27 mouse cellular contexts compared by ENCODE assay signal in genomic region chr2:159481399-159482080, GRCm38 (mm10).
DNase-seq lines count a peak whose midpoint lies in the region; TF ChIP-seq lines count a peak whose summit lies in the region.
"Had no signal": no experiment of that assay in that cellular context is flagged by ENCODE, and none has a peak within 500 bp of the region (broad histone marks: within the 10 kb centered on the region; RNA-seq: fewer than 3 reads in every experiment).

No protein-coding gene starts in this region.

- peak overlapping the region; percentile 34 for H3K27ac ChIP-seq in heart, adult 2 months
- H3K27ac ChIP-seq: forebrain, embryonic 10.5 days; forebrain, embryonic 15.5 days; hindbrain, embryonic 10.5 days; hindbrain, embryonic 15.5 days; liver, embryonic 12.5 days; stomach, postnatal 0 days had no signal

- peak; percentile 2 for DNase-seq in embryo, embryonic 11 days
- DNase-seq in embryo, embryonic 10.5 days (ENCODE audit: low spot score): no peak
- peak in 1 of 2 experiments; percentile 19 for DNase-seq in heart, adult 2 months
- no peak for DNase-seq in heart, postnatal 25 days (ENCODE audit: low spot score)
- peak; percentile 5 for DNase-seq in kidney, postnatal 14 days
- no peak for DNase-seq in kidney, adult 18-20 months
- DNase-seq in fibroblast of lung, adult 2 months (ENCODE audit: low read depth): peak; percentile 1
- DNase-seq in retina, embryonic 14.5 days (ENCODE audit: low spot score): no peak
- DNase-seq: adrenal gland, adult 2 months; adrenal gland, postnatal 36 days; cerebellum, adult 2 months; cerebellum, postnatal 14 days; kidney, adult 11 months; kidney, postnatal 25 days; layer of hippocampus, postnatal 36 days; liver, postnatal 0 days; lung, postnatal 36 days; right cerebral cortex, adult 18-20 months; thymus, adult 18-20 months; thymus, postnatal 25 days had no signal

- no peak for TF ChIP-seq POLR2A in heart, adult 2 months (IDR thresholded peaks at IDR 0.05; ENCODE audit: insufficient read depth, low read depth, low read length)

- 62% methylated on average over 6 of the region's 6 CpGs for WGBS in heart, adult 2 months

- no peak overlapping the region for H3K4me3 ChIP-seq in heart, adult 2 months
- H3K4me3 ChIP-seq: forebrain, embryonic 10.5 days; forebrain, embryonic 15.5 days; hindbrain, embryonic 10.5 days; hindbrain, embryonic 15.5 days; liver, embryonic 12.5 days had no signal

- no peak for TF ChIP-seq EP300 in heart, adult 2 months (IDR thresholded peaks at IDR 0.05; ENCODE audit: insufficient read depth, low read depth, low read length)

- no peaks in the 10 kb centered on the region for H3K27me3 ChIP-seq in heart, adult 2 months (ENCODE audit: control insufficient read depth, insufficient read depth, low read length)
- H3K27me3 ChIP-seq: CH12.LX; forebrain, embryonic 15.5 days; hindbrain, embryonic 15.5 days; liver, embryonic 12.5 days had no signal

- intact Hi-C loops in heart, adult 2 months (cut with DNase I): no loop called here
- intact Hi-C loops in heart, postnatal 25 days (cut with DNase I): no loop called here

- no peaks in the 10 kb centered on the region for H3K36me3 ChIP-seq in heart, adult 2 months (ENCODE audit: control insufficient read depth, insufficient read depth, low read length)
- H3K36me3 ChIP-seq: forebrain, embryonic 10.5 days; forebrain, embryonic 15.5 days; hindbrain, embryonic 10.5 days; hindbrain, embryonic 15.5 days; liver, embryonic 12.5 days had no signal

- H3K4me1 ChIP-seq in heart, adult 2 months (ENCODE audit: control insufficient read depth, insufficient read depth, low read length): peaks cover 4% of the 10 kb centered on the region
- H3K4me1 ChIP-seq: forebrain, embryonic 10.5 days; forebrain, embryonic 15.5 days; hindbrain, embryonic 10.5 days; hindbrain, embryonic 15.5 days; liver, embryonic 12.5 days had no signal

- no peaks in the 10 kb centered on the region for H3K79me2 ChIP-seq in heart, adult 2 months (replicated peaks; ENCODE audit: control insufficient read depth, insufficient read depth, low read length)

- no peak for TF ChIP-seq CTCF in heart, adult 2 months (IDR thresholded peaks at IDR 0.05)

- H3K9ac ChIP-seq in heart, adult 2 months (ENCODE audit: low read depth, low read length): no peak overlapping the region
- H3K9ac ChIP-seq: forebrain, embryonic 15.5 days; hindbrain, embryonic 15.5 days; liver, embryonic 12.5 days; liver, postnatal 0 days had no signal

Comparison
In these comparisons a context has a peak if more than half of its experiments do, and no peak if none do; other contexts are left out.
1. DNase-seq: peak in embryo, embryonic 11 days (single experiment), kidney, postnatal 14 days (single experiment) and fibroblast of lung, adult 2 months (single experiment); none in embryo, embryonic 10.5 days (single experiment), heart, postnatal 25 days (single experiment), kidney, adult 18-20 months (single experiment) and retina, embryonic 14.5 days (single experiment).